Mouse (Mus musculus) neutrophil, adult 65 days (primary cell): ENCODE data around the gene C7. TPM values are rescaled to one million over a fixed set of nuclear protein-coding genes. Genes with fewer than 3 reads are reported as not detected.

Experiments
- total RNA-seq: library from RNA; stranded (reverse); gene quantifications from 2 replicates; pipeline ENCODE4 v1.2.4, GENCODE M21; 2023

Gene C7
- not detected in 2 replicates for total RNA-seq

DNA sequence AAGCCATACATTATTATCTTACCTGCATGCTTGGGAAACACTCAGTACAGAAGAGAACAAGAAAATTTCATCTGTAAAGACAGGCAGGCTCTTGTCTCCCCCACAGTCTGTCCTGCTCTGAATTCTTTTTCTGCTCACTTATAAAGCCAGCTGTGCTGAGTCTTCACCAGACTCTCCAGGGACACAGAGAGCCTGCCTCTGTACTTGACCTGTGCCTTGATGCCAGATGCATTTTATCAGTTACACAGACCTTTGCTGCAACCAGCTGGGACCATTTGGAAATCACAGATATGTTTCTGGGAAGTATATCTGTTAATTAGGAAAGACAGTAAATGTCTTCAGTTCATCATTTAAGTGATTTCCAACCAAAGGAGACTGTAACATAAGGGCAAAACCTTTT, at the start of gene C7:
C7 (minus strand) TSS at position 106 of the 400 bp plus-strand sequence.

DNA sequence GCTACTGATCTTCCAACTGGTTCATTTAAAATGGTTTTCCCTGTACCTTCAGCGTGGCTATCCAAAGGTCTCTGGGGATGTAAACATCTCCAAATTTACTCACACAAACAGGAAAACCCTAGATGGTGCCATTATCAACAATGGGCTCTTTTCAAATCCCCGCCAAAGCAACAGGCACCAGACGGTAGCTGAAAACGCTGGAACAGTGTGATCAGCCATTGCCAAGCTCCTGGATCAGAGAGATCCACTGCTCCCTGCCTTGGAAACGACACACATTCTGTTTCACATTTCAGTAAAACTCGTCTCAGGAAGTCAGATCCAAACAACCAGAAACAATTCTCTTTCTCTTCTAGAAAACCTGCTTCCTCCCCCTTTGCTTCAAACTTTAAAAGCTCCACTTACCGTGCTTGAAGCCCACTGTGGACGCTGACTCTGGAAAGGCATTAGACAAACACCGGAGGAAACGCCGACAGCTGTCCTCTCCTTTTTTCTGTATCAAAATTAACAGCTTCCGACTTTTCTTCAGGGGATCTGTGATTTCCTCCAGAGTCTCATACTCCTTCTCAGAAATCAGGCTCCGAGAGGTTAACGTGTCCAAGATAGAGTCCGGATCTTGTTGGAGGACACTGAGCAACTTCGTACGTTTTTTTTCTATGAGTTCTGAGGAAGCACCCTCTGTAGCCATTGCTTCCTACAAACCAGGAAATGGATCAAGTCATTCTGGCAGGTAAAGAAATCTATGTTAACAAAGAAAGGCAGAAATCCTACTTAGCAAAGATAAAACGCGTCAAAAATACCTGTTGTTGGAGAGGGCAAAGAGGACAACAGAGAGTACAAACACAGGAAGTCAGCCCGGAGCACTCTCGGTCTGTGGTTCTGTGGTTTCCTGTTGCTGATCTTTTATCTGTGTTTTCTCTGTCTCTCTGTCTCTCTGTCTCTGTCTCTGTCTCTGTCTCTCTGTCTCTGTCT, 44.4 kb upstream of the C7 start, which contains the start of gene Card6:
Card6 (minus strand) TSS at position 854 of the 969 bp plus-strand sequence.

Other genes starting within 250 kb of the C7 start
- not detected in 2 replicates for gene Mroh2b, start 165.0 kb downstream of the C7 start, total RNA-seq
- gene Card6, start 44.8 kb upstream of the C7 start, total RNA-seq = 21.1 and 23.7 TPM in 2 replicates
- gene Rpl37, start 52.9 kb upstream of the C7 start, total RNA-seq = 242 and 287 TPM in 2 replicates
- gene Prkaa1, start 80.1 kb upstream of the C7 start, total RNA-seq = 23.9 and 25.2 TPM in 2 replicates
- gene Ttc33, start 121.8 kb upstream of the C7 start, total RNA-seq = 14.1 and 16.5 TPM in 2 replicates
- 16.6 and 20.9 TPM in 2 replicates for gene Ptger4, start 180.4 kb upstream of the C7 start, total RNA-seq